Comparison of ENCODE assay signal across 7 mouse cellular contexts in genomic region chr7:139020884-139021283, GRCm38 (mm10).
DNase-seq lines count a peak whose midpoint lies in the region; ATAC-seq and TF ChIP-seq lines count a peak whose summit lies in the region.

No protein-coding gene starts in this region.

- no peak overlapping the region for H3K9ac ChIP-seq in neural tube, embryonic 11.5 days (ENCODE audit: low read length)
- no peak overlapping the region for H3K9ac ChIP-seq in neural tube, embryonic 15.5 days (replicated peaks)
- H3K9ac ChIP-seq in intestine, embryonic 14.5 days (ENCODE audit: low read length): no peak overlapping the region
- no peak overlapping the region for H3K9ac ChIP-seq in liver, adult 2 months (ENCODE audit: low read depth, low read length)

- no peak overlapping the region for H3K27ac ChIP-seq in neural tube, embryonic 11.5 days (ENCODE audit: low read depth, low read length)
- H3K27ac ChIP-seq in neural tube, embryonic 15.5 days (replicated peaks): no peak overlapping the region
- no peak overlapping the region for H3K27ac ChIP-seq in intestine, embryonic 14.5 days (ENCODE audit: low read depth)
- no peak overlapping the region for H3K27ac ChIP-seq in liver, adult 2 months (replicated peaks; ENCODE audit: insufficient read depth, low read depth, low read length)

- peak overlapping the region; percentile 19 for H3K4me2 ChIP-seq in neural tube, embryonic 11.5 days (ENCODE audit: low read depth)
- H3K4me2 ChIP-seq in neural tube, embryonic 15.5 days: no peak overlapping the region
- peak overlapping the region; percentile 26; the same call in 1 of the 2 replicates for H3K4me2 ChIP-seq in intestine, embryonic 14.5 days (ENCODE audit: low read length)

- H3K4me1 ChIP-seq in neural tube, embryonic 11.5 days (ENCODE audit: control insufficient read depth, insufficient read depth, low read length): no peaks in the 10 kb centered on the region
- peaks cover 7% of the 10 kb centered on the region; the same call in 1 of the 2 replicates for H3K4me1 ChIP-seq in neural tube, embryonic 15.5 days
- no peaks in the 10 kb centered on the region for H3K4me1 ChIP-seq in intestine, embryonic 14.5 days (replicated peaks; ENCODE audit: control insufficient read depth, insufficient read depth, low read length)
- H3K4me1 ChIP-seq in liver, adult 2 months (ENCODE audit: control insufficient read depth, insufficient read depth, low read length): no peaks in the 10 kb centered on the region

- no peak for TF ChIP-seq CTCF in liver, adult 2 months (IDR thresholded peaks at IDR 0.05; ENCODE audit: low read depth, low read length)

- H3K9me3 ChIP-seq in neural tube, embryonic 11.5 days (ENCODE audit: control insufficient read depth, low read length): no peaks in the 10 kb centered on the region
- H3K9me3 ChIP-seq in neural tube, embryonic 15.5 days (replicated peaks): no peaks in the 10 kb centered on the region
- H3K9me3 ChIP-seq in intestine, embryonic 14.5 days (ENCODE audit: control insufficient read depth, low read length): no peaks in the 10 kb centered on the region

- intact Hi-C loops in gastrocnemius, postnatal 14 days (cut with DNase I; ENCODE audit: low total_unique reads): no loop called here

- no peaks in the 10 kb centered on the region for H3K79me2 ChIP-seq in liver, adult 2 months (ENCODE audit: control insufficient read depth, insufficient read depth, low read length)

- no peak overlapping the region for H3K4me3 ChIP-seq in neural tube, embryonic 11.5 days (ENCODE audit: low read depth, low read length)
- H3K4me3 ChIP-seq in neural tube, embryonic 15.5 days (replicated peaks): no peak overlapping the region
- H3K4me3 ChIP-seq in intestine, embryonic 14.5 days (ENCODE audit: low read depth, low read length): no peak overlapping the region
- no peak overlapping the region for H3K4me3 ChIP-seq in liver, adult 2 months (ENCODE audit: insufficient read depth, low read depth, low read length)

- no peaks in the 10 kb centered on the region for H3K36me3 ChIP-seq in neural tube, embryonic 11.5 days (ENCODE audit: control insufficient read depth, insufficient read depth, low read length)
- peaks cover 12% of the 10 kb centered on the region for H3K36me3 ChIP-seq in neural tube, embryonic 15.5 days
- H3K36me3 ChIP-seq in intestine, embryonic 14.5 days (ENCODE audit: control insufficient read depth, insufficient read depth, low read length): no peaks in the 10 kb centered on the region
- H3K36me3 ChIP-seq in liver, adult 2 months (ENCODE audit: control insufficient read depth, insufficient read depth, low read length): no peaks in the 10 kb centered on the region

- no peak for DNase-seq in neural tube, embryonic 11.5 days (ENCODE audit: low spot score)
- no peak for DNase-seq in intestine, embryonic 14.5 days (ENCODE audit: low spot score)
- peak; percentile 30 for DNase-seq in liver, adult 2 months (ENCODE audit: extremely low read depth, low read depth, low spot score)
- DNase-seq in testis, postnatal 14 days (ENCODE audit: low spot score): peak; percentile 57
- DNase-seq in gastrocnemius, postnatal 14 days: no peak

- ATAC-seq in neural tube, embryonic 11.5 days (ENCODE audit: insufficient read depth, low FRiP score, low TSS enrichment): no peak
- ATAC-seq in neural tube, embryonic 15.5 days (ENCODE audit: low FRiP score): no peak
- ATAC-seq in intestine, embryonic 14.5 days (replicated peaks; ENCODE audit: low FRiP score, low TSS enrichment, low read depth): no peak
- no peak for ATAC-seq in erythroid progenitor cell, adult 5-6 weeks (replicated peaks; ENCODE audit: low FRiP score, poor library complexity, severe bottlenecking)

- 11% methylated on average over 15 of the region's 20 CpGs for WGBS in neural tube, embryonic 11.5 days
- 13% methylated on average over 20 of the region's 20 CpGs for WGBS in neural tube, embryonic 15.5 days
- 10% methylated on average over 18 of the region's 20 CpGs for WGBS in intestine, embryonic 14.5 days
- 8% methylated on average over 20 of the region's 20 CpGs for WGBS in liver, adult 2 months

- no peaks in the 10 kb centered on the region for H3K27me3 ChIP-seq in neural tube, embryonic 11.5 days (ENCODE audit: control insufficient read depth, insufficient read depth, low read length)
- H3K27me3 ChIP-seq in neural tube, embryonic 15.5 days (replicated peaks): peaks cover 3% of the 10 kb centered on the region; the same call in 1 of the 2 replicates
- H3K27me3 ChIP-seq in intestine, embryonic 14.5 days (replicated peaks; ENCODE audit: control insufficient read depth, insufficient read depth, low read length): no peaks in the 10 kb centered on the region
- H3K27me3 ChIP-seq in liver, adult 2 months (ENCODE audit: control insufficient read depth, insufficient read depth, low read length): no peaks in the 10 kb centered on the region

- no peak for TF ChIP-seq POLR2A in liver, adult 2 months (IDR thresholded peaks at IDR 0.05; ENCODE audit: extremely low read depth, insufficient read depth, low read length)

Comparison
In these comparisons a context has a peak if more than half of its experiments do, and no peak if none do; other contexts are left out.
1. DNase-seq: peak in liver, adult 2 months (single experiment) and testis, postnatal 14 days (single experiment); none in neural tube, embryonic 11.5 days (single experiment), intestine, embryonic 14.5 days (single experiment) and gastrocnemius, postnatal 14 days (single experiment).